Mouse (Mus musculus): ENCODE measurements around the gene Nmnat2.

Gene Nmnat2

GRCm38 (mm10) chr1:153092237-153092975 is 137.6 kb downstream of the Nmnat2 start:
- in situ Hi-C loops (cut with MboI), result no loop called here

GRCm38 (mm10) chr1:153093172-153093571 is 138.4 kb downstream of the Nmnat2 start:
- in situ Hi-C loops (cut with MboI), result no loop called here

- in situ Hi-C loops (cut with MboI), result no loop called here
Measured at GRCm38 (mm10) chr1:153093581-153093980, 138.8 kb downstream of the Nmnat2 start.

- in situ Hi-C loops (cut with MboI), result no loop called here
Measured at GRCm38 (mm10) chr1:153094226-153095076, 139.7 kb downstream of the Nmnat2 start.

- in situ Hi-C loops (cut with MboI), result no loop called here
Measured at GRCm38 (mm10) chr1:153095328-153095727, 140.5 kb downstream of the Nmnat2 start.

GRCm38 (mm10) chr1:153095826-153096727 is 141.3 kb downstream of the Nmnat2 start:
- in situ Hi-C loops (cut with MboI), result no loop called here

GRCm38 (mm10) chr1:153097017-153097675 is 142.4 kb downstream of the Nmnat2 start:
- in situ Hi-C loops (cut with MboI), result no loop called here

GRCm38 (mm10) chr1:153098586-153098985 is 143.8 kb downstream of the Nmnat2 start:
- in situ Hi-C loops (cut with MboI), result no loop called here

- in situ Hi-C loops (cut with MboI), result loop anchor here (10.0 kb wide), 1 partner anchor 284 kb away; no protein-coding TSS in a partner anchor
Measured at GRCm38 (mm10) chr1:153100912-153101311, 146.1 kb downstream of the Nmnat2 start.

- in situ Hi-C loops (cut with MboI), result loop anchor here (10.0 kb wide), 1 partner anchor 283 kb away; no protein-coding TSS in a partner anchor
Measured at GRCm38 (mm10) chr1:153101327-153101880, 146.6 kb downstream of the Nmnat2 start.

- in situ Hi-C loops (cut with MboI), result loop anchor here (10.0 kb wide), 1 partner anchor 282 kb away; no protein-coding TSS in a partner anchor
Measured at GRCm38 (mm10) chr1:153102296-153103185, 147.7 kb downstream of the Nmnat2 start.

- in situ Hi-C loops (cut with MboI), result loop anchor here (10.0 kb wide), 1 partner anchor 282 kb away; no protein-coding TSS in a partner anchor
Measured at GRCm38 (mm10) chr1:153103186-153103554, 148.4 kb downstream of the Nmnat2 start.

GRCm38 (mm10) chr1:153104804-153105203 is 150.0 kb downstream of the Nmnat2 start:
- in situ Hi-C loops (cut with MboI), result loop anchor here (10.0 kb wide), 1 partner anchor 280 kb away; no protein-coding TSS in a partner anchor

GRCm38 (mm10) chr1:153107866-153108265 is 153.1 kb downstream of the Nmnat2 start:
- in situ Hi-C loops (cut with MboI), result loop anchor here (10.0 kb wide), 1 partner anchor 277 kb away; no protein-coding TSS in a partner anchor

- in situ Hi-C loops (cut with MboI), result loop anchor here (10.0 kb wide), 1 partner anchor 275 kb away; no protein-coding TSS in a partner anchor
Measured at GRCm38 (mm10) chr1:153109346-153109745, 154.6 kb downstream of the Nmnat2 start.

GRCm38 (mm10) chr1:153109836-153110235 is 155.0 kb downstream of the Nmnat2 start:
- in situ Hi-C loops (cut with MboI), result loop anchor here (10.0 kb wide), 1 partner anchor 275 kb away; no protein-coding TSS in a partner anchor

GRCm38 (mm10) chr1:153111596-153111995 is 156.8 kb downstream of the Nmnat2 start:
- in situ Hi-C loops (cut with MboI), result no loop called here

GRCm38 (mm10) chr1:153115315-153115714 is 160.5 kb downstream of the Nmnat2 start:
- in situ Hi-C loops (cut with MboI), result no loop called here

- in situ Hi-C loops (cut with MboI), result no loop called here
Measured at GRCm38 (mm10) chr1:153120544-153120943, 165.8 kb downstream of the Nmnat2 start.
